Mouse (Mus musculus) myocyte (in vitro differentiated cells): ENCODE results near the gene Nup88.

Source experiments
- CEBPB ChIP-seq: IDR thresholded peaks from 2 replicates; pipeline ENCODE4 v1.6.1; 2011; ENCODE audit warnings: mild to moderate bottlenecking, moderate library complexity; ENCODE audit not compliant: poor library complexity, insufficient read depth, severe bottlenecking
- E2F4 ChIP-seq: IDR thresholded peaks from one replicate; pipeline ENCODE4 v1.6.1; 2011; ENCODE audit warnings: mild to moderate bottlenecking, control low read depth, moderate library complexity; ENCODE audit not compliant: insufficient read depth
- MAX ChIP-seq: IDR thresholded peaks from one replicate; pipeline ENCODE4 v1.6.1; 2011; ENCODE audit warnings: low read depth, mild to moderate bottlenecking, control low read depth
- MYOD1 ChIP-seq, 3 experiments: IDR thresholded peaks; one replicate each; pipeline ENCODE4 v1.6.1; 2011; ENCODE audit warnings: control low read depth in 2 of 3, low read depth in 2 of 3, mild to moderate bottlenecking in 2 of 3, moderate library complexity in 1 of 3; ENCODE audit not compliant: insufficient read length in 2 of 3, control insufficient read depth in 1 of 3
- MYOG ChIP-seq, 3 experiments: IDR thresholded peaks; one replicate each; pipeline ENCODE4 v1.6.1; 2011; ENCODE audit warnings: control low read depth in 2 of 3, low read depth in 2 of 3, mild to moderate bottlenecking in 2 of 3; ENCODE audit not compliant: insufficient read length in 2 of 3, control insufficient read depth in 1 of 3, insufficient read depth in 1 of 3
- POLR2A ChIP-seq: IDR thresholded peaks from one replicate; pipeline ENCODE4 v1.6.1; 2011; ENCODE audit warnings: low read depth, mild to moderate bottlenecking, control low read depth, moderate library complexity; ENCODE audit not compliant: insufficient read length
- POLR2AphosphoS2 ChIP-seq: IDR thresholded peaks from one replicate; pipeline ENCODE4 v1.6.1; 2011; ENCODE audit warnings: low read depth, control low read depth; ENCODE audit not compliant: insufficient read length
- REST ChIP-seq: IDR thresholded peaks from one replicate; pipeline ENCODE4 v1.6.1; 2011; ENCODE audit warnings: mild to moderate bottlenecking, control low read depth, moderate library complexity; ENCODE audit not compliant: insufficient read depth, insufficient read length
- SRF ChIP-seq: IDR thresholded peaks from one replicate; pipeline ENCODE4 v1.6.1; 2011; ENCODE audit warnings: low read depth; ENCODE audit not compliant: control insufficient read depth, insufficient read length
- TCF12 ChIP-seq: IDR thresholded peaks from one replicate; pipeline ENCODE4 v1.6.1; 2011; ENCODE audit warnings: mild to moderate bottlenecking, control low read depth; ENCODE audit not compliant: poor library complexity, insufficient read depth, severe bottlenecking
- USF1 ChIP-seq: IDR thresholded peaks from one replicate; pipeline ENCODE4 v1.6.1; 2011; ENCODE audit warnings: low read depth, mild to moderate bottlenecking, control low read depth, moderate library complexity

GRCm38 (mm10) chr11:71004316-71004773 lies 34.6 kb upstream of the Nup88 start, which contains the start of gene Dhx33:
- TF ChIP-seq POLR2A (peak; percentile 85), MYOG (IDR thresholded peaks at IDR 0.05; ENCODE audit: control insufficient read depth in 1 of 3, insufficient read depth in 1 of 3, insufficient read length in 2 of 3, low read depth in 2 of 3) (no peak), USF1 (peak; percentile 69), MAX (peak; percentile 91), MYOD1 (IDR thresholded peaks at IDR 0.05; ENCODE audit: control insufficient read depth in 1 of 3, insufficient read length in 2 of 3, low read depth in 2 of 3) (no peak), REST (no peak), TCF12 (no peak), E2F4 (no peak), POLR2AphosphoS2 (peak; percentile 90), SRF (peak; percentile 64), CEBPB (peak; percentile 94)
